Mouse (Mus musculus): Measurements from ENCODE around the gene Dennd2a.
"Not testable (repeated sequence)": the region's sequence is repeated elsewhere in the genome, so short reads cannot be mapped to it uniquely, and the experiment has no call there.

Dennd2a gene

DNA sequence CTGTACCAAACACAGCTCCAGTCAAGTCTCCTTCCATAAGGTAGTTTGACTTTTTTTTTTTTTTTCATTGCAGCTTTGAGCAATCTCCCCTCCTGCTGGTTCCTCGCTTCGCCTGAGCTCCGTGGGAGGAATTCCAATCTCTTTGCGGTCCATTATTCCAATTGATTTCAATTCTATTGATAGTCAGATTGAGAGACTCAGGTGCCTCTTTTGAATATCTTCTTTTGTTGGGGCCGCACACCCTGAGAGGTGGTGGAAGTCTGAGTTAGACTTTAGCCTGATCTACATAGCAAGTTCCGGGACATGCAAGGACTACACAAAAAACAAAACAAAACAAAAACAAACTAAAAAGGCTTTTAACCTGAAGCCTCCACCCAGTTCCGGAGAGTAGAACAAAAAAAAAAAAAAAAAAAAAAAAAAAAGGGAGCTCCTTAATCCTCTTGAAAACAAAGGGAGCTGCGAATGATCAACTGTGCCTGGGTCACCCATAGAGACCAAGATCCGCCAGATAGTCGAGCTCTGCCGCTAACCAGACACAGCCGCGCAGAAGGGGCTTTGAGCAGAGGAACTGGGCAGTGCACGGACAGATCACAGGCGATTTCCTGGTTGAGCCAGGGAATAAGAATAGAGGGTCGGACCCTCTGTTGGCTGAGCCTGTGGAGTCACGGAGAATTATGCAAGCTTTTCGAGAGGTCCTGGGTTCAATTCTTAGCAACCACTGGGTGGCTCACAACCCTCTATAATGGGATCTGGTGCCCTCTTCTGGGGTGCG is 111.7 kb downstream of the Dennd2a start:
- no peak for DNase-seq

DNA sequence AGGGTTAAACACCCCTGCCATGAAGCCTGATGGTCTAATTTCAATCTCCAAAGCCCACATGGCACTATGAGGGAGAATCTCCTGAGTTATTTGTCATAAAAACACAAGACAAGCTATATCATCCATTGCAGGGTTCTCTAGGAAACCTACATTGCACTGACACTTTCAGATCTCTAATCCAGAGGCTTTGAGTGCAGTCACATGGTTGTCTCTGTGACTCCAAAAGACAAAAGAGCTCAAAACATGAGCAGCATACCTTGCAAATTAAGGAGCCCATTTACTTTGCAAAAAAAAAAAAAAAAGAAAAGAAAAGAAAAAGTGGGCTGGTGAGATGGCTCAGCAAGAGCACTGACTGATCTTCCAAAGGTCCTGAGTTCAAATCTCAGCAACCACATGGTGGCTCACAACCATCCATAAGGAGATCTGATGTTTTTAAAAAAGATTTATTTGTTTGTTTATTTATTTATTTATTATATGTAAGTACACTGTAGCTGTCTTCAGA is 114.8 kb downstream of the Dennd2a start:
- no peak for DNase-seq

DNA sequence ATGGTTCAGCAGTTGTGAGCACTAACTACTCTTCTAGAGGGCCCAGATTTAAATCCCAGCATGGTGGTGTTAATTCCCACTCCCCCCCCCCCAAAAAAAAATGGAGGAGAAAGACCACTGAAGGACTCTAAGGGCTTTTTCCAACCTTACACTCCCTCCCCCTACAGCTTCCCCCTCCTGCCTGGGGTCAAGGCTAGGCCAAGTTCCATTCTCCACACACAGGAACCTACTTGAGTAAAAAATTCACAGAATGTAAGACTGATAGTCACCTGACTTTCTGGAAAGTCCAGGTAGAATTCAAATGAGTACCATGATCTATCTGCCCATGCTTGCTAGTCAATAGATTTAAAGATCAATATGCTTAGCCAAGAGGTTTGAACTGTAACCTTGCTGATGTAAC is 117.5 kb downstream of the Dennd2a start:
- no peak for DNase-seq

DNA sequence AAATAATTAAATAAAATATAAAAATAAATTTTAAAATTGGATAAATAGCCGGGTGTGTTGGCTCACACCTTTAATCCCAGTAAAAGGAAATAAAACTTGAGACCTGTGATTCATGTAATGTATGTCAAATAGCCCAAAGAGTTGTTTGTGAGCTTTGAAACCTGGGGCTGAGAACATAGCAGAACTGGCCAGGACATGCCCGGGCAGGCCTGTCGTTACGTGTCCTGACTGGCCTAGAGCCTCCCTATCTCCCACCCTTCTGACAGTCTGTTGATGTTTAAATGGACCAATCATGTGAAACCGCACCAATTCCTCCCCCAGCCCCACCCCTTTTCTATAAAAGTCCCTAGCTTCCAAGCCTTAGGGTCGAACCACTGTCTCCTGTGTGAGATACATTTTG is 120.1 kb downstream of the Dennd2a start:
- not testable (repeated sequence) for DNase-seq

DNA sequence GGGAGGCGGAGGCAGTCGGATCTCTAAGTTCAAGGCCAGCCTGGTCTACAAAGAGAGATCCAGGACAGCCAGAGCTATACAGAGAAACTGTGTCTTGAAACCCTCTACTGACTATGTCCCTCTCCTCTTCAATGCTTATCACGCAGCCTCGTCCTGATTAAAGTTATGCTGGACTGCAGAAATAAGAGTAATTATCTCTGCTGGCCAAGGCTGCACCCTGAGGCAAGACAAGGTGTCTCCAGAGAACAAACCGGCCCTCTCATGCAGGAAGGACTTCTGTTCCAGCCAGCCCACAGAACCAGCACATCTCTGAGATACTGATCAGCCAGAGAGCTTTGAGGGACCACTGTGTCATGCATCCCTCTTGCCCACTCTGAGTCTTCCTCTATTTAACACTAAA is 121.8 kb downstream of the Dennd2a start:
- no peak for DNase-seq

- DNase-seq = no peak
These were observed 122.7 kb downstream of the Dennd2a start for GRCm38 (mm10) chr6:39434886-39435492.

DNA sequence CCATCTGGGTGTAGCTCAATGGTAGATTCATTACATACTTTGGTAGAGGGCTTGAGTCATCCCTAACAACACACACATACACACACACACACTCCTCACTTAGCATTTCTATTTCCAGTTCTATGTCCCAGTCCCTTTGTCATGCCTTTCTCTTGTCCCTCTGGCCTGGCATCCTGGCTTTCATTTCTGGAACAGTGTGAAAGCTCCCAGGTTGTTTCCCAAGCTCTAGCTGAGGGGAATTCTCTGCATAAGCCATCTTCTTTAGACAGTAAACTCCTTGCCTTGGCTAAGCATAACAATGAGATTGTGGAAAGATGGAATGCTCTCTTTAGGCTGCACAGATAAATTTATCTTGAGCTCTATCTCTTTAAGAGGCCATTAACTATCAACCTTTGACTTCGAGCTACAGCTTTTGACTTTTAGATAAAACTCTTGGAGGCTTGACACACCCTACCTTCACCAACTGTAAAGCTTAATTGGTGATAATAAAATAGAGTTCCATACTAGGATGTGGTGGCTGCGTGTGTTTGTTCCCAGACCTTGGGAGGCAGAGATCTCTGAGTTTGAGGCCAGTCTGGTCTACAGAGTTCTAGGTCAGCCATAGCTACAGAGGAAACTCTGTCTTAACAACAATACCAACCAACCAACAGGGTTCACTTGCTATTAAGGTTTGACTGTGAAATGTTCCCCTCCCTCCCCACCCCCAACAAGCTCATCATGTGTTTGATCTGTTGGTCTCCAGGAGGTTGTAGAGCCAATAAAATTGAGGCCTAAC is 123.4 kb downstream of the Dennd2a start:
- DNase-seq = no peak

DNA sequence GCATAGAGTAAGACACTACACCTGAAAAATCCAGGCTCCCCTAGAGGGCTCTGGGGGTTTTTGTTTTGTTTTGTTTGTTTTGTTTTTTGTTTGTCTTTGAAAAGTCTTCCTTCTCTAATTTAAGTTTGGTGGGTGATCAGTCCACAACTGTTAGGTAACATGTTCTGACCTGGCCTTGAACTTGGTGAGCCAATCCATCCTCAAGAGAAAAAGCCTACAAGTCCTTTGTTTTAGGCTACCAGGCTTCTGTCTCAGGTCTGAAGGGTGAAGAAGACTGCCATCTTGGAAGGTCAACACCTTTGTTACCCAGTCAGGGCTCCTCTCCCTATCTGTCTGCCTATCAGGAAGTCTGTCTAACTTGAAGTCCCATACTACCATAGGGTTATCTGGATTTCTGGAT is 124.0 kb downstream of the Dennd2a start:
- no peak for DNase-seq

- DNase-seq = no peak
These were observed 124.5 kb downstream of the Dennd2a start for GRCm38 (mm10) chr6:39433174-39433573.

DNA sequence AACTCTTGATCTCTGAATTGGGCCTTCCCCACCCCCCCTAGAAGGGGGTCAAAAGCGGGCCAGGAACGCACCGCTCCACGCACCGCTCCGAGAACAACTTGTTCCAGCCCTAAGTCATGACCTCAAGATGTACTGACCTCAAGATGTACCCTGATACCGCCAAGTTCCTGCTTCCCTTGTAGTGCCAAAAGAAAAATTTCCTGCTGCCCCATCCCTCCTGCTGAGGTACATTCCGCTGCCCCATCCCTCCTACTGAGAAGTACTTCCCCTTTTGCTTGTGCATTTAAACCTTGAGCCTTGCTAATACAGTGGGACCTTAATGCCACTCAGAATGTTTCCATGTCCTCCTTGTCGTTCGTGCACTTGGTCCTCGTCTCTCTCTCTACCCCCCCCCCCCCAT is 126.9 kb downstream of the Dennd2a start:
- DNase-seq = no peak

DNA sequence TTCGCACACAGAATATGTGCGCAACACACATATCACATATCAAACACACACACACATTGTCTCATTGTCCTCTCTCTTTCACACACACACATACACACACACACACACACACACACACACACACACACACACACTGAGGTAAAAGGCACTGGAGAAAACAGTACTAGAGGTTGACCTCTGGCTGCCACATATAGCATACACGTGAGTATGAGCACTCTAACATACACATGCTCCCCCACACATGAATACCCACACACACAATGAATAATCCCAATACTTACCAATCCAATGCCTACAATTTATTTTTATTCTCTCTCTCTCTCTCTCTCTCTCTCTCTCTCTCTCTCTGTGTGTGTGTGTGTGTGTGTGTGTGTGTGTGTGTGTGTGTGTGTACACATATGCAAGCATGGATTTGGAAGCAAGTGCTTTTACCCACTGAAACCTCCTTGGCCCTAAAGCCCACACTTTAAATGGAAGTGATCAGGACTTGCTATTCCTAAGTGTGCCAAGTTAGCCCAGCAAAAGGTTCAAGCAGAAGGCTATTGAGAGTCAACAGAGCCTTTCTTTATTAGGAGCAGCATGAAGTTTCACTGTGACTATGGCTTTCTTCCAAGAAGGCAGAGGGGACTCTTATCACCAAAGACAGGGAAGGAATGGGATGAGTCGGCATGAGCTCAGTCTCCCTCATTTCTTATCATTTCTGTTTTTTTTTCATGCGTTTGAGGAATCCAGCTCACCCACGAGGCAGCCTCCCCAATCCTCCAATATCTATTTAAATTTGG is 128.5 kb downstream of the Dennd2a start:
- no peak for DNase-seq

GRCm38 (mm10) chr6:39427276-39428003 is 130.2 kb downstream of the Dennd2a start:
- no peak for DNase-seq

GRCm38 (mm10) chr6:39426725-39427124 is 130.9 kb downstream of the Dennd2a start:
- DNase-seq = no peak

- DNase-seq = no peak
These were observed 132.5 kb downstream of the Dennd2a start for GRCm38 (mm10) chr6:39425181-39425580.

DNA sequence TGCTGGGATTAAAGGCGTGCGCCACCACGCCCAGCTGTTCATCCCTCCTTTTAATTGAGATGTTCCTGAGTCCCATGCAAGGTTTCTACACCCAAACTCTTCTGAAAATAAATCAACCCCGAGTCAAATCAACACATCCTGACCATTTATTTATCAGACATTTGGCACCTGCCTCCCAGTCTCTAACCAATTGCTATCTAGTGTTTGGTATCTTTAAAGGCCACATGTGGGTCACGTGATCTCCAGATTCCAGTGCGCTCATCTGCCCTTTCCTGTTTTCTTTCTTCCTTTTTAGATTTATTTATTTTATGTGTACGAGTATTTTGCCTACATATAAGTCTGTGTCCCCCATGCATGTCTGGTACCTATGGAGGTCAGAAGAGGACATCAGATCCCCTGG is 134.0 kb downstream of the Dennd2a start:
- no peak for DNase-seq

DNA sequence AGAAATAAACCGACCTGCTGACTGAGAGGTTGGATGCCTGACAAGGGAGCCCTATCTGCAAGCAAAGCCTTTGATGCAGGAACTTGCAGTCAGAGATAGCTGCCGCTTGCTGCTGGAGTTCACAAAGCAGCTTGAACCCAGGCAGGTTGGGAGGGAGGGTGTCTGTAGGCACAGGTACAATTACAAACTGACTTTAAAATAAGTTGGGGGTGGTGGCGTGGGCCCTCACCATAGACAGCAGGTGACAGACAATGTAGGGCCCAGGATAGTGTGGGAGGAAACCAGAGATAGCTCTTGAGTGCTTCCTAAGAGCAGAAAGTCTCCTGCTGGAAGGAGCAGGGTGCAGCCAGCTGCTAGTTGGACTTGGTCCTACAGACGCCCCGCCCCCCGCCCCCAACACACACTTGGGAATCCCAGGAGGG is 134.5 kb downstream of the Dennd2a start:
- no peak for DNase-seq

GRCm38 (mm10) chr6:39420867-39421266 is 136.8 kb downstream of the Dennd2a start:
- DNase-seq = no peak

GRCm38 (mm10) chr6:39419851-39420721 is 137.6 kb downstream of the Dennd2a start, which contains the start of gene Mkrn1:
TSS of gene Mkrn1 (minus strand) at chr6:39420462.
- DNase-seq = peak; percentile 87

GRCm38 (mm10) chr6:39419386-39419850 is 138.2 kb downstream of the Dennd2a start:
- DNase-seq = no peak

DNA sequence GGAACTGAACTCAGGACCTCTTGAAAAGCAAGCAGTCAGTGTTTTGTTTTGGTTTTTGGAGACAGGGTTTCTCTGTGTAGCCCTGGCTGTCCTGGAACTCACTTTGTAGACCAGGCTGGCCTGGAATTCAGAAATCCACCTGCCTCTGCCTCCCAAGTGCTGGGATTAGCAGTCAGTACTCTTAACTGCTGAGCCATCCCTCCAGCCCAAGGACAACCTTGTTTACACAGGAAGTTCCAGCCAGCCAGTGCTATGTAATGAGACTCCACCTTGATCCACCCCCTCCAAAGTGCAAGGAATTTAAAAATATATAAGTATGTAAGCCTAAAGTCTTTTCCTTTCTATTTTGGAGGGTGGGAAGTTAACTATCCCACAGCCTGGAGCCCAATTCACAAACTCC is 141.0 kb downstream of the Dennd2a start:
- not testable (repeated sequence) for DNase-seq

- peak; percentile 72 for DNase-seq
These were observed 141.9 kb downstream of the Dennd2a start for GRCm38 (mm10) chr6:39415762-39416161.
